Mouse (Mus musculus) ES-CJ7 (cell line): Measurements from ENCODE around the gene Plscr3.

Experiments
- DNase-seq: peaks from one replicate; pipeline ENCODE4 v3.0.0; 2011; ENCODE audit warnings: low read depth, low spot score

Gene Plscr3

GRCm38 (mm10) chr11:69891482-69891881 lies 45.3 kb downstream of the Plscr3 start:
- no peak for DNase-seq

GRCm38 (mm10) chr11:69894671-69895070 lies 48.5 kb downstream of the Plscr3 start:
- DNase-seq = peak; percentile 62

DNA sequence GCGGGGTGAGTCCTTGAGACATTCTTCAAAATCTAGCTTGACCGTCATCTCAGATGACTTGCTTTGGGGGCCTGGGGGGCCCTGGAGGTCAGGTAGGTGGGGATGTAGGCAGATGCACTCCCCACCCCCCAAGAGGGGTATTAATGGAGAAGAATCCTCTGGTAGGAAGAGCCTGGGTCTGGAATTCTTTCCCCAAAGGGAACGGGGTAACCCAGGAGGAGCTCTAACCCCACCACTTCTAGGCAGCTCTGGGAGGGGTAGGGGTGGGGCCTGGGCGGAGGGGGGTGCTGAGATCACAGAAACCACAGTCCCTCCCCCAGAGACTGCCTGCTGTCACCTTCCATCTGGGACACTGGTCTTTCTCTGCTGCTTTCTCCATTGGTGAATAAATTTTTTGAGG lies 49.1 kb downstream of the Plscr3 start, which contains the start of gene Acap1:
Gene Acap1 (minus strand): TSS at position 249 of the 400 bp plus-strand sequence.
- no peak for DNase-seq

DNA sequence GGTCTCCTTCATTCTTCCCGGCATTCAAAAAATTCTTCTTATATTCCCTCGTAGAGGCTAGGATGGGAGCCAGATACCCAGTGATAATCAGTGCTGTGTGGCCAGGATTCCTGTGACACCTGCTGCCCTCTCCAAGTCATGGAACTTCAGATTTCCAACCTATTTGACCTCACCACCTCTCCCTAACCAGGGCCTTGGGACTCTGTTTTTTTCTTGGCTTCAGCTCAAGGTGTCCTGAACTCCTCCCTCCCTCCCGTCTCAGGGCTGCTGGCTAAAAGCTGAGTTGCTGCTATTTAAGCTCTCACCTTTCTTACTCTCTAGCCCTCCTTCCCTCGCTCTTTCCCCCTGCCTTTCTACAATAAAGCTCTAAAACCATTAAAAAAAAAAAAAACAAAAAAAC lies 53.7 kb downstream of the Plscr3 start:
- DNase-seq = no peak

GRCm38 (mm10) chr11:69900471-69901405 lies 54.6 kb downstream of the Plscr3 start, which contains the start of the genes 2810408A11Rik and Neurl4:
Gene 2810408A11Rik (minus strand): TSS chr11:69900987.
Gene Neurl4 (plus strand): TSS chr11:69901072.
- peak; percentile 99 for DNase-seq

DNA sequence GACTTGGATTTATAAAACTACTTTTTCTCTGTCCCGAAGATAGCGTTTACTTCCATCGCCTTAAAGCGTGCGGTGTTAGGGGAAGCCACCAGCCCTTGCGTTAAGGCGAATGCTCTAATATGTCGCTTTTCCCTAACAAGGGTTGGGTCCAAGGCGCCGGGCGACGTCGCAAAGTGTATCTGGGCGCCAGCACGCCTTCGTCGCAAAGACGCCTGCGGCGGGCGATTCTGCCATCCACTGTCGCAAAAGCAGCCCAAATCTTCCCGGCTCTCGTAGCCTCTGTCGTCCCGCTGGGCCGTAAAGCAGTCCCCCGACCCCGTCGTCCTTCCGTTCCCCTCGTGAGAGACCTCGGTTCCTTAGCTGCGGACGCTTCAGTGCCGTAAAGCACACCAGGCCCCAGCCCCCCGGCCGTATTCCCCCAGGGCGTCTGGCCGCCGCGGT lies 55.2 kb downstream of the Plscr3 start:
- DNase-seq = peak; percentile 100
